Mouse (Mus musculus): ENCODE measurements around the gene Mast4. TPM values are rescaled to one million over a fixed set of nuclear protein-coding genes. Genes with fewer than 3 reads are reported as not detected.

The Mast4 gene
- total and polyA plus RNA-seq, 3 experiments: 2.7 to 7.0 TPM; not detected in 1

DNA sequence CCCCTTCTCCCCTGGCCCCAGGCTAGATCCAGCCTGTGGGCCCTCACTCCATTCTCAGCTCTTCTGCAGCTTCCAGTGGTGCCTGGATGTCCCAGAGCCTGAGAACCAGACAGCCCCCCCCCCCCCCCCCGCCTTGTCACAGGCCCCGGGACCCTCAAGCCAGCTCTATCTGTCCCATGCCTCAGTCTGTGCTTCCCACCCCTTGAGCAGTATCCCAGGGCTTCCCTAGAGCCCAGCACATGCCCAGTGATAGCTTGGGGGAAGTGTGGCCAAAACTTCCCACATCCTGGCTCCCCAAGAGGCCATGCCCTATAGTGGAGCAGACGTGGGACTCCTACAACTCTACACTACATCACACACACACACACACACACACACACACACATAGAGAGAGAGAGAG, 119.8 kb downstream of the Mast4 start:
- DNase-seq (ENCODE audit: low read depth, low spot score): no peak
- no peak overlapping the region for H3K9ac ChIP-seq (ENCODE audit: control insufficient read depth, low read depth, low read length, poor library complexity, severe bottlenecking)
- H3K27ac ChIP-seq (ENCODE audit: control insufficient read depth, low read depth, low read length): no peak overlapping the region
- no peaks in the 10 kb centered on the region for H3K4me1 ChIP-seq (ENCODE audit: control insufficient read depth in 1 of 2, insufficient read depth in 2 of 2, low read length in 2 of 2)
- H3K4me3 ChIP-seq (ENCODE audit: control insufficient read depth in 1 of 2, insufficient read depth in 1 of 2, low read depth in 2 of 2, low read length in 2 of 2): no peak overlapping the region
- TF ChIP-seq CHD2 (IDR thresholded peaks at IDR 0.05; ENCODE audit: low read length): no peak
- H3K27me3 ChIP-seq (ENCODE audit: control insufficient read depth in 1 of 2, insufficient read depth in 2 of 2, low read length in 2 of 2): no peaks in the 10 kb centered on the region
- no peaks in the 10 kb centered on the region for H3K9me3 ChIP-seq (replicated peaks; ENCODE audit: insufficient read depth, low read length)
- no peaks in the 10 kb centered on the region for H3K36me3 ChIP-seq (ENCODE audit: control insufficient read depth in 1 of 2, insufficient read depth in 2 of 2, low read length in 2 of 2)
- H3K79me2 ChIP-seq (ENCODE audit: control insufficient read depth, insufficient read depth, low read length, poor library complexity): no peaks in the 10 kb centered on the region

DNA sequence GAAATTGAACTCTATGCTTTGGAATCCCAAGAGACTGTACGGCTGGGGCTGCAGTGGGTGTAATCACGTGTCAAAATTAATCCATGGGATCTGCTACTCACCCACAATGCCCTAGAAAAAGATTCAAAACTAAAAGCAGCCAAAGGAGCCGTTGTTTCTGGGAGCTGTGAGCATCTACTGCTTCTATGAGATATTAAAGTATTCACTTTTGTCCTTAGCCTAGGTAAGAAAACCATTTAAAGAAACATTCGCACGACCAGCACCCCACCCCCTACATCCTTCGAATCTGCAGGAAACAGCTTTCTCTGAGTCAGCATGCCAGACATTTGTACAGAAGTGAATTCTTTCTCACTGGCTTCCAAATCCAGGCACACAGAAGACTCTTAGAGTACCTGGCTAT, 122.3 kb downstream of the Mast4 start:
- no peaks in the 10 kb centered on the region for H3K9me3 ChIP-seq (replicated peaks; ENCODE audit: insufficient read depth, low read length)
- TF ChIP-seq ZKSCAN1 (IDR thresholded peaks at IDR 0.05; ENCODE audit: low read depth, low read length) (no peak), TAL1 (IDR thresholded peaks at IDR 0.05; ENCODE audit: low read length) (no peak), MAZ (IDR thresholded peaks at IDR 0.05; ENCODE audit: low read depth, low read length) (no peak), GABPA (IDR thresholded peaks at IDR 0.05; ENCODE audit: low read depth, low read length) (no peak), MXI1 (IDR thresholded peaks at IDR 0.05; ENCODE audit: low read depth, low read length) (no peak), RCOR1 (IDR thresholded peaks at IDR 0.05; ENCODE audit: low read depth, low read length) (no peak), MAX (IDR thresholded peaks at IDR 0.05; ENCODE audit: low read length) (no peak), SIN3A (IDR thresholded peaks at IDR 0.05; ENCODE audit: low read length) (no peak), USF2 (IDR thresholded peaks at IDR 0.05; ENCODE audit: borderline replicate concordance in 1 of 2, insufficient read depth in 1 of 2, low read depth in 1 of 2, low read length in 2 of 2) (no peak), JUND (IDR thresholded peaks at IDR 0.05; ENCODE audit: low read depth, low read length) (no peak), EP300 (IDR thresholded peaks at IDR 0.05; ENCODE audit: low read depth in 1 of 2, low read length in 2 of 2) (no peak), RAD21 (IDR thresholded peaks at IDR 0.05; ENCODE audit: low read depth, low read length) (no peak), ZNF384 (IDR thresholded peaks at IDR 0.05; ENCODE audit: low read depth, low read length) (no peak), CTCF (IDR thresholded peaks at IDR 0.05 in 2 of 3, conservative IDR thresholded peaks at IDR 0.05 in 1 of 3; ENCODE audit: control insufficient read depth in 1 of 3, insufficient read depth in 1 of 3, low read depth in 2 of 3, low read length in 3 of 3, poor library complexity in 1 of 3, severe bottlenecking in 1 of 3) (no peak), ZMIZ1 (IDR thresholded peaks at IDR 0.05; ENCODE audit: low read depth, low read length) (no peak), MAFK (IDR thresholded peaks at IDR 0.05; ENCODE audit: borderline replicate concordance, low read depth, low read length) (no peak)
- no peaks in the 10 kb centered on the region for H3K79me2 ChIP-seq (ENCODE audit: control insufficient read depth, insufficient read depth, low read length, poor library complexity)
- H3K9ac ChIP-seq (ENCODE audit: control insufficient read depth, low read depth, low read length, poor library complexity, severe bottlenecking): no peak overlapping the region
- H3K4me1 ChIP-seq (ENCODE audit: control insufficient read depth in 1 of 2, insufficient read depth in 2 of 2, low read length in 2 of 2): no peaks in the 10 kb centered on the region
- H3K4me3 ChIP-seq (ENCODE audit: control insufficient read depth in 1 of 2, insufficient read depth in 1 of 2, low read depth in 2 of 2, low read length in 2 of 2): no peak overlapping the region
- no peak overlapping the region for H3K27ac ChIP-seq (ENCODE audit: control insufficient read depth, low read depth, low read length)
- H3K27me3 ChIP-seq (ENCODE audit: control insufficient read depth in 1 of 2, insufficient read depth in 2 of 2, low read length in 2 of 2): no peaks in the 10 kb centered on the region
- no peaks in the 10 kb centered on the region for H3K36me3 ChIP-seq (ENCODE audit: control insufficient read depth in 1 of 2, insufficient read depth in 2 of 2, low read length in 2 of 2)
- DNase-seq (ENCODE audit: low read depth, low spot score): no peak

Data from MEL (cell line).